Mouse (Mus musculus): Measurements from ENCODE around the gene Omt2b. TPM values are rescaled to one million over a fixed set of nuclear protein-coding genes. Genes with fewer than 3 reads are reported as not detected.
"Not testable (repeated sequence)": the region's sequence is repeated elsewhere in the genome, so short reads cannot be mapped to it uniquely, and the experiment has no call there.

Omt2b gene
- not detected in 2 replicates for total RNA-seq (2015)
- total RNA-seq (2017) = not detected in 2 replicates

GRCm38 (mm10) chr9:78327289-78327688, at the start of gene Omt2b:
TSS of gene Omt2b (plus strand) at chr9:78327589.
- not testable (repeated sequence) for ATAC-seq (ENCODE audit: poor library complexity, severe bottlenecking)

GRCm38 (mm10) chr9:78282002-78282711, 45.2 kb upstream of the Omt2b start:
- ATAC-seq (ENCODE audit: poor library complexity, severe bottlenecking) = not testable (repeated sequence)

GRCm38 (mm10) chr9:78289063-78289462, 38.3 kb upstream of the Omt2b start:
- not testable (repeated sequence) for ATAC-seq (ENCODE audit: poor library complexity, severe bottlenecking)

GRCm38 (mm10) chr9:78289723-78290122, 37.7 kb upstream of the Omt2b start, which contains the start of gene Gm10639:
TSS of gene Gm10639 (plus strand) at chr9:78289923.
- not testable (repeated sequence) for ATAC-seq (ENCODE audit: poor library complexity, severe bottlenecking)

- ATAC-seq (ENCODE audit: poor library complexity, severe bottlenecking) = not testable (repeated sequence)
Measured at GRCm38 (mm10) chr9:78292462-78292861, 34.9 kb upstream of the Omt2b start.

- ATAC-seq (ENCODE audit: poor library complexity, severe bottlenecking) = not testable (repeated sequence)
Measured at GRCm38 (mm10) chr9:78293683-78294082, 33.7 kb upstream of the Omt2b start.

- not testable (repeated sequence) for ATAC-seq (ENCODE audit: poor library complexity, severe bottlenecking)
Measured at GRCm38 (mm10) chr9:78294781-78295180, 32.6 kb upstream of the Omt2b start.

GRCm38 (mm10) chr9:78296089-78296488, 31.3 kb upstream of the Omt2b start:
- peak; percentile 67 for ATAC-seq (ENCODE audit: poor library complexity, severe bottlenecking)

GRCm38 (mm10) chr9:78298232-78298631, 29.2 kb upstream of the Omt2b start:
- ATAC-seq (ENCODE audit: poor library complexity, severe bottlenecking) = no peak

GRCm38 (mm10) chr9:78299143-78299542, 28.2 kb upstream of the Omt2b start:
- ATAC-seq (ENCODE audit: poor library complexity, severe bottlenecking) = not testable (repeated sequence)

GRCm38 (mm10) chr9:78308122-78308521, 19.3 kb upstream of the Omt2b start:
- ATAC-seq (ENCODE audit: poor library complexity, severe bottlenecking) = not testable (repeated sequence)

- ATAC-seq (ENCODE audit: poor library complexity, severe bottlenecking) = no peak
Measured at GRCm38 (mm10) chr9:78314696-78315095, 12.7 kb upstream of the Omt2b start, which contains the start of gene Omt2a. TSS of gene Omt2a (minus strand) at chr9:78314796.

- ATAC-seq (ENCODE audit: poor library complexity, severe bottlenecking) = no peak
Measured at GRCm38 (mm10) chr9:78319499-78319898, 7.9 kb upstream of the Omt2b start.

- ATAC-seq (ENCODE audit: poor library complexity, severe bottlenecking) = not testable (repeated sequence)
Measured at GRCm38 (mm10) chr9:78337050-78337449, 9.7 kb downstream of the Omt2b start.

GRCm38 (mm10) chr9:78340324-78340723, 12.9 kb downstream of the Omt2b start:
- peak; percentile 72 for ATAC-seq (ENCODE audit: poor library complexity, severe bottlenecking)

- not testable (repeated sequence) for ATAC-seq (ENCODE audit: poor library complexity, severe bottlenecking)
Measured at GRCm38 (mm10) chr9:78342494-78342893, 15.1 kb downstream of the Omt2b start.

- not testable (repeated sequence) for ATAC-seq (ENCODE audit: poor library complexity, severe bottlenecking)
Measured at GRCm38 (mm10) chr9:78343055-78343454, 15.7 kb downstream of the Omt2b start.

- ATAC-seq (ENCODE audit: poor library complexity, severe bottlenecking) = not testable (repeated sequence)
Measured at GRCm38 (mm10) chr9:78345235-78345634, 17.8 kb downstream of the Omt2b start.

GRCm38 (mm10) chr9:78347004-78347403, 19.6 kb downstream of the Omt2b start:
- no peak for ATAC-seq (ENCODE audit: poor library complexity, severe bottlenecking)

- ATAC-seq (ENCODE audit: poor library complexity, severe bottlenecking) = not testable (repeated sequence)
Measured at GRCm38 (mm10) chr9:78348206-78349004, 21.0 kb downstream of the Omt2b start.

- not testable (repeated sequence) for ATAC-seq (ENCODE audit: poor library complexity, severe bottlenecking)
Measured at GRCm38 (mm10) chr9:78349141-78349540, 21.8 kb downstream of the Omt2b start.
